11 mouse cellular contexts compared by ENCODE assay signal in the genomic region with DNA sequence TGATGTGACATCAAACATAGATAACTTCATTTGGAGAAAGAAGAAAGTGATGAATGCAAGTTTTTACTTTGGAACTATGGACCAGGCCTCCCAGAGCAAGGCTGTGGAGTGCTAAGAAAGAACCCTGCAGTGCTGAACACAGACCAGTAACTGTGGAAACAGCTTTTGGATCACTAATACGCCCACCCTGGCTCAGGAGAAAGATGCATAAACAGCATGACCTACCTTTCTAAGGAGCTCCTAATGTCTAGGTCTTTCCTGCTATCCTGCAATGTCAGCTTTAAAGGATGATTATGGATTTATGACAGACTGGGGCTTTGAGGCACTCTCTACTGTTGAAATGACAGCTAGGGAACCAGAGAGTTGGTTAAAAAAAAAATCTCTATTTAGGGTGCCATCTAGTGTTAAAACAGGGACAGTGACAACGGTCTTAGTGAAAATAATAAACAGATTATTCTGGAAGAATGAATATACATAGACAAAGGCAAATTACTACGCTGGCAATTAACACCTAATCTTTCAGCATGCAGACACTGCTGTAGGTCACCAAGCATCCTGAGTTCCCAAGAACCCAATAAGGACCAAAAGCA. TPM values are rescaled to one million over a fixed set of nuclear protein-coding genes. Genes with fewer than 3 reads are reported as not detected.
A peak's percentile ranks its signal among the peaks of the same experiment; 100 is the strongest.
DNase-seq lines count a peak whose midpoint lies in the region; ATAC-seq and TF ChIP-seq lines count a peak whose summit lies in the region.
"Had no signal": no experiment of that assay in that cellular context is flagged by ENCODE, and none has a peak within 500 bp of the region (broad histone marks: within the 10 kb centered on the region; RNA-seq: fewer than 3 reads in every experiment).

No protein-coding gene starts in this region.

- no peak overlapping the region for H3K27ac ChIP-seq in forebrain, embryonic 14.5 days (ENCODE audit: low read depth, low read length)
- H3K27ac ChIP-seq in forebrain, embryonic 15.5 days (replicated peaks) = no peak overlapping the region
- H3K27ac ChIP-seq in liver, postnatal 0 days (ENCODE audit: low read depth) = no peak overlapping the region
- no peak overlapping the region for H3K27ac ChIP-seq in liver, embryonic 11.5 days (ENCODE audit: low read depth, low read length)

- peaks cover 14% of the 10 kb centered on the region; the same call in 1 of the 2 replicates for H3K36me3 ChIP-seq in forebrain, embryonic 14.5 days (ENCODE audit: control insufficient read depth, insufficient read depth, low read length)
- peaks cover 18% of the 10 kb centered on the region for H3K36me3 ChIP-seq in forebrain, embryonic 15.5 days
- H3K36me3 ChIP-seq in liver, postnatal 0 days (replicated peaks; ENCODE audit: insufficient read depth, low read length) = peaks cover 17% of the 10 kb centered on the region
- peaks cover 7% of the 10 kb centered on the region for H3K36me3 ChIP-seq in liver, embryonic 11.5 days (ENCODE audit: control insufficient read depth, insufficient read depth, low read length)

- intact Hi-C loops in heart, postnatal 25 days (cut with DNase I) = no loop called here

- no peak overlapping the region for H3K4me3 ChIP-seq in forebrain, embryonic 14.5 days (ENCODE audit: low read depth, low read length)
- no peak overlapping the region for H3K4me3 ChIP-seq in forebrain, embryonic 15.5 days
- no peak overlapping the region for H3K4me3 ChIP-seq in liver, postnatal 0 days (ENCODE audit: low read depth, low read length)
- no peak overlapping the region for H3K4me3 ChIP-seq in liver, embryonic 11.5 days (ENCODE audit: low read depth, low read length)

- H3K9me3 ChIP-seq in forebrain, embryonic 14.5 days (replicated peaks; ENCODE audit: control insufficient read depth, low read length) = no peaks in the 10 kb centered on the region
- no peaks in the 10 kb centered on the region for H3K9me3 ChIP-seq in forebrain, embryonic 15.5 days
- no peaks in the 10 kb centered on the region for H3K9me3 ChIP-seq in liver, postnatal 0 days (ENCODE audit: low read length)
- no peaks in the 10 kb centered on the region for H3K9me3 ChIP-seq in liver, embryonic 11.5 days (ENCODE audit: control insufficient read depth, low read length)

- 42% methylated on average over 3 of the region's 3 CpGs for WGBS in forebrain, embryonic 14.5 days
- WGBS in forebrain, embryonic 15.5 days = 57% methylated on average over 3 of the region's 3 CpGs
- 78% methylated on average over 3 of the region's 3 CpGs for WGBS in liver, postnatal 0 days (ENCODE audit: insufficient replicate concordance)
- WGBS in liver, embryonic 11.5 days = 86% methylated on average over 3 of the region's 3 CpGs

- no peaks in the 10 kb centered on the region for H3K4me1 ChIP-seq in forebrain, embryonic 14.5 days (ENCODE audit: control insufficient read depth, insufficient read depth, low read length)
- no peaks in the 10 kb centered on the region for H3K4me1 ChIP-seq in forebrain, embryonic 15.5 days
- no peaks in the 10 kb centered on the region for H3K4me1 ChIP-seq in liver, postnatal 0 days (ENCODE audit: insufficient read depth)
- no peaks in the 10 kb centered on the region for H3K4me1 ChIP-seq in liver, embryonic 11.5 days (replicated peaks; ENCODE audit: control insufficient read depth, insufficient read depth, low read length)

- H3K4me2 ChIP-seq in forebrain, embryonic 14.5 days (ENCODE audit: low read length) = no peak overlapping the region
- H3K4me2 ChIP-seq in forebrain, embryonic 15.5 days (replicated peaks) = no peak overlapping the region
- no peak overlapping the region for H3K4me2 ChIP-seq in liver, postnatal 0 days (ENCODE audit: low read depth, low read length)
- H3K4me2 ChIP-seq in liver, embryonic 11.5 days = no peak overlapping the region

- ATAC-seq in forebrain, embryonic 14.5 days = no peak
- ATAC-seq in forebrain, embryonic 15.5 days (replicated peaks) = no peak; the same call in 1 of the 2 replicates
- no peak for ATAC-seq in liver, postnatal 0 days
- ATAC-seq in liver, embryonic 11.5 days (replicated peaks; ENCODE audit: low FRiP score) = no peak

- peak; percentile 59 for DNase-seq in forebrain, embryonic 14.5 days (ENCODE audit: low spot score)
- no peak for DNase-seq in liver, postnatal 0 days
- DNase-seq in liver, embryonic 11.5 days (ENCODE audit: low spot score) = no peak
- peak; percentile 17 for DNase-seq in adipocyte (ENCODE audit: low spot score)
- peak; percentile 67 for DNase-seq in retina, postnatal 1 day
- DNase-seq in left cerebral cortex, adult 8-10 months (ENCODE audit: low spot score in 2 of 2) = no peak
- no peak for DNase-seq in heart, postnatal 25 days (ENCODE audit: low spot score)
- DNase-seq: gastrocnemius, postnatal 10 days; lung, adult 18-20 months; right cerebral cortex, adult 18-20 months had no signal

- H3K27me3 ChIP-seq in forebrain, embryonic 14.5 days (replicated peaks; ENCODE audit: control insufficient read depth, insufficient read depth, low read length) = no peaks in the 10 kb centered on the region
- H3K27me3 ChIP-seq in forebrain, embryonic 15.5 days = no peaks in the 10 kb centered on the region
- no peaks in the 10 kb centered on the region for H3K27me3 ChIP-seq in liver, postnatal 0 days (ENCODE audit: insufficient read depth, low read length)
- H3K27me3 ChIP-seq in liver, embryonic 11.5 days (replicated peaks; ENCODE audit: control insufficient read depth, insufficient read depth, low read length) = no peaks in the 10 kb centered on the region

- peak; percentile 33; the same call in 1 of the 2 replicates for TF ChIP-seq CTCF in liver, postnatal 0 days (IDR thresholded peaks at IDR 0.05; ENCODE audit: low read depth)

- H3K9ac ChIP-seq in forebrain, embryonic 14.5 days (ENCODE audit: low read length) = no peak overlapping the region
- H3K9ac ChIP-seq in forebrain, embryonic 15.5 days (replicated peaks) = no peak overlapping the region
- no peak overlapping the region for H3K9ac ChIP-seq in liver, postnatal 0 days (replicated peaks)
- H3K9ac ChIP-seq in liver, embryonic 11.5 days (ENCODE audit: low read depth, low read length) = no peak overlapping the region

- TF ChIP-seq EP300 in liver, postnatal 0 days (IDR thresholded peaks at IDR 0.05; ENCODE audit: low read depth) = no peak

RNA-seq across cellular contexts. Expression of a gene that starts 38.0 kb away (rescaled TPM):
- 25.9 and 27.8 TPM in 2 replicates for polyA plus RNA-seq in forebrain, embryonic 14.5 days (2014; fragmentation: Nextera tagmentation; extraction: Ambion mirVana)
- 25.5 and 25.8 TPM in 2 replicates for polyA plus RNA-seq in forebrain, embryonic 15.5 days (2015; fragmentation: Nextera tagmentation; extraction: Ambion mirVana)
- polyA plus RNA-seq in liver, postnatal 0 days (2015; fragmentation: Nextera tagmentation; extraction: Ambion mirVana) = 7.8 TPM in 2 replicates
- 23.7 and 24.2 TPM in 2 replicates for polyA plus RNA-seq in liver, embryonic 11.5 days (2014; fragmentation: Nextera tagmentation; extraction: Ambion mirVana)
- total RNA-seq in left cerebral cortex, adult 8-10 months (2022) = 10 to 100 TPM; 19.5 to 22.6 (median 20.4) TPM
- total RNA-seq in heart, postnatal 25 days (2021) = 10 to 100 TPM; 10.1 to 10.3 TPM

RNA-seq across cellular contexts. Expression of a gene that starts 38.6 kb away (rescaled TPM):
- polyA plus RNA-seq in forebrain, embryonic 14.5 days (2014; fragmentation: Nextera tagmentation; extraction: Ambion mirVana) = 82.1 and 102 TPM in 2 replicates
- 78.2 and 80.8 TPM in 2 replicates for polyA plus RNA-seq in forebrain, embryonic 15.5 days (2015; fragmentation: Nextera tagmentation; extraction: Ambion mirVana)
- 11.8 and 12.6 TPM in 2 replicates for polyA plus RNA-seq in liver, postnatal 0 days (2015; fragmentation: Nextera tagmentation; extraction: Ambion mirVana)
- 47.4 and 51.6 TPM in 2 replicates for polyA plus RNA-seq in liver, embryonic 11.5 days (2014; fragmentation: Nextera tagmentation; extraction: Ambion mirVana)
- 10 to 100 TPM; 46.8 to 56.0 (median 51.0) TPM for total RNA-seq in left cerebral cortex, adult 8-10 months (2022)
- total RNA-seq in heart, postnatal 25 days (2021) = 10 to 100 TPM; 19.7 to 19.9 TPM

Comparison
In these comparisons a context has a peak if more than half of its experiments do, and no peak if none do; other contexts are left out.
1. DNase-seq: peak in forebrain, embryonic 14.5 days (single experiment), adipocyte (single experiment) and retina, postnatal 1 day (single experiment); none in liver, postnatal 0 days (single experiment), liver, embryonic 11.5 days (single experiment), left cerebral cortex, adult 8-10 months (0 of 2) and heart, postnatal 25 days (single experiment).